Mouse (Mus musculus) naive thymus-derived CD4-positive, alpha-beta T cell, adult 2 months (primary cell): ENCODE results near the gene Palld.
A peak's percentile ranks its signal among the peaks of the same experiment; 100 is the strongest.

Experiments
- DNase-seq: peaks from one replicate; pipeline ENCODE4 v3.0.0-alpha.2; 2011; ENCODE audit warnings: low read depth

Palld gene

DNA sequence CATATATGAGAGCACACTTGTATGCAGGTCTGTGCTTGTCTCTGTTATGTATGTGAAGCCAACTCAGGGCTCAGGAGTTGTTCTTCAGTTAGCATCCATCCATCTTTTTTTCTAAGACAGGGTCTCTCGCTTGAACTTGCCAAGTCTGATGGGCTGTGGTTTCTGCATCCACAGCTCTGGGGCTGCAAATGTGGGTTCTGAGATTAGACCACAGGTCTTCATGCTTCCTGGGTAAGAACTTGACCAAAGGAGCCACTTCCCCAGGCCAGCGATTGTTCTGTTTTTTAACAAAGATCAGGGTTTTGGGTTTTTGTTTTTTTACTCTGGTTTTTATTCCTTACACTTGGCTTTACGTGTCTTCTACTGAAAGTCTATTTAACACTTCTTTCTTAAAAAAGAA lies 316.0 kb downstream of the Palld start:
- no peak for DNase-seq

DNA sequence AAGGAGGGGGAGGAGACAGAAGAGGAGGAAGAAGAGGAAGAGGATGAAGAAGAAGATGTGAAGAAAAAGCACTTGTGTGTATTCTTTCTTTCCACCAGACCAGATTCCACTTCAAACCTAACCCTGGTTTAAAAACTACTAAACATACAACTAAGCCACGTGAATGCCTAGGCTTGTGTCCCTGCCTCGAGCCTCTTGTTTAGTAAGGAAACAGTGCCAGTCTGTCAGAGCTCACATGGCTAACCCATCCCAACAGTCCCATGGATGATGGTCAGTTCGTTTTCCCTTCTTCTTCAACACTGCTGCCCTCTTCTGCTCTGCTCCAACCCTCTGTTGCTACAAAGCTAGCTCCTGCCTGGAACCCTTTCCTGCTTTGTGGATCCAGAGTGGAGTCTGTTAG lies 316.7 kb downstream of the Palld start:
- DNase-seq, result no peak

DNA sequence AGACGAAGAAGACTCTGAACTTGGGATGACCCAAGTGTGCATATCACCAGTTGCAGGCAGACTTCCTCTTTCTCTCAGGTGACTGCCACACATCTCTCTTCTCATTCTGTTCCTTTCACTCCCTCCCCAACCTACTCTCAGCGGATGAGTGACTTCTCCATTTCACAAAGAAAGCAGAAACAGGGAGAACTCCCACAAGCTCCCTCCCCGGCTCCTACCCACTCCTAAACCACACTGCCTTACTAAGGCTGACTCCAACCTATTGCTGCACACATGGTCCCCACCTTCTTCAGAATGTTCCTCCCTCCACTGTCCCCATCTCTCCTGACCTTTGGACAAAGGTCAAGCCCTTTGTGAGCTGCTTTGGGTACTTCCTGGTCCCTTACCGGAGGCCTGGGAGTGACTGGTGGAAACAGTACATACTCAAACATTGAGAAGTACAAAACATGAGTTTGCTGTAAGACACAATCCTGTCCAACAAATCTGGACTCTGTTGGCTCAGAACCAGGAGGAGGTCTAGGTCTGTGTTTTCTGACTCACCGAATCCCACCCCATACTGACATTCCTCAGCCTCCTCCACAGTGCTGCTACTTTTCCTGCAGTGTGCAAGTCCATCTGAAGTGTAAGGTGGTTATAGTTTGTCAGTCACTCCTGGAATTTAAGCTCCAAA lies 317.6 kb downstream of the Palld start:
- no peak for DNase-seq

DNA sequence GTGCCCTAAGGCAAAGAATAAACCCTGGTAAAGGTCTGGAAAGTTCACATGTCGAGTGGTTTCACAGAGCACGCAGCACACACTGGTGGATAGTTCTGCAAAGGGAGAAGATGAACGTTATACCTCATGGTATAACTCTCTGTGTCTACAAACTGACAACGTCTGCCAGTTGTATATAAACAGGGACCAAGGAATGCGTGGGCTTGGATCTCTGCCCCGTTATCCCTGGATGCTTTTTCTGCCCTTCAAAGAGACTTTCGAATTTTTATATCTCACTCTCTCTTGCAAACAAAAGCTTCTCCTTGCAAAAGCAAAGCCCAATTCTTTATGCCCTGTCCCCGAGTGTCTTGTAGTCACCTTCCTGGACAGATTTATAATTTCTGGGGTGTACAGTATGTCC lies 319.9 kb downstream of the Palld start:
- DNase-seq, result no peak

DNA sequence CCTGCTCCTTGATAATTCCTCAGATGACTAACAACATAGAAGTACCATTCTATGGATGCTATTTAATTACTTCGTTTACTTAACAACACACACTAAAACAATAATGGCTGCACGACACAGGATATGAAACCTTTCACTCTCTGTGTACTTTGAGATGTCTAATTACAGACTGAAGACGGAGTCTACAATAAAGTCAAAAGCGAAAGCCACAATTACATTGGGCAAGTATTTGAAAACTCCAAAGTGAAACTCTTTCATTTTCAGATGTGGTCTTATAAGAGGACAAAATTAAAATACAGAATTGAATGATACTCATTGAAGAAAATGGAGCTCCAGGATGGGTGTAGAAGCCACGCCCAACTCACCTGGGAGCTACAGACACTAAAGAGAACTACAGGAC lies 321.2 kb downstream of the Palld start:
- DNase-seq, result no peak

DNA sequence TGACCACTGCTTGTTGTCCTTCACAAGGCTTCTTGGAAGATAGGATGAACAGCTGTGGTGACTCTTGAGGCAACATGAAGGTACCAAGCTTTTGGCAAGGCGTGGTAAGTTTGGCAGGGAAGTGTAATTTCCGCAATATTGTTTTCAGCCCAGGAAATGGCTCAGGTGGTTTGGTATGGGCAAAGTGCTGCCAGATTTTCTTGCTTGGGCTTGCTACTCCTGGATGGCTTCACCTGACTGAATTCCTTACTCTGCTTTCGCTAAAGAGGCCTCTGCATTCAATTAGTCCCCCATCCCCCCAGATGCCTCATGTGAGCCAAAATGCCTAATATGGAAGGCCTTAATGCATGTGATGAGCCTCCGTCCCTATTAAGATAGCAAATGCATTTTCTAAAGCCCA lies 322.7 kb downstream of the Palld start:
- DNase-seq, result no peak

DNA sequence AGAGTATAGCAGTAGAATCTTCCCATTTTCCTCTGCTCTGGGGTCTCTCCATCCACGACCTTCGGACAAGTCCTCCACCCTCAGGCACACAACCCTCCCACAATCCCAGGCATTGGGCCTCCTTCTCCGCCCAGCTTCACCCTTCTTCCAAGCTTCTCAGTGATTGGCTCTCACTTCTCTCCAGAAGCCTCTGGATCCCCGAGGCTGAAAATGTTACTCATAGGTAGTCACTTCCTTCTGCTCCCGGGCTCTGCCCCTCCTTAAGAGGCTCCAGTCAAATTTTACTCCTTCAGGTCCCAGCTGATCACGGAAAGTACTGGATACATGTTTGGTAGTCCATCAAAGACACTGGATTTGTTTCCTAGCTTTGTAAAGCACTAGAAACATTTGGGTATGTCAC lies 323.7 kb downstream of the Palld start:
- DNase-seq, result no peak

DNA sequence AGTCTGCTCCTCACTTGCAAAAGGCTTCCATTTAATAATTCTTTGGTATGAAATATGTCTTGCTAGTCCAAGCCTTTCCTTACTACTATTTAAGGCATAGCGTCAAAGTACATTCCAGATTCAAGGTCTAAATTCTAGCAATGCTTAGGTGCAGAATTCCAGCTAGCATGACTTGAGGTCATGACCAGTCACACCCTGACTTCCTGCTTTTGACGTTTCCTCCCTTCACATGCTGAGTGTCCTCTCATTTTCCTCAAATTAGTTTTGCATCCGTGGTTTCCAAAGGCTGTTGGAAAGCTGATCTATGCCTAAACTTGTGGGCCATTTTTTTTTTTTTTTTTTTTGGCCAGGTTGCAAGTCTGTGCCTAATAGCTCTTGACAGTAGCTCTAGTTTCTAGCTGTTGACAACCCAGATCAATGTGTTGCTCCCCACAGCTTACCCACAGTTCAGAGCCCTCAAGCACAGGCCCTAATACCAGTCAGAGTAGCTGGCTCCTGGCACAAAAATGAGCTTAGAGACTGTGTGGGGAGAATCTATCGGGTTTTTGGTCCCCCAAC lies 327.3 kb downstream of the Palld start:
- no peak for DNase-seq

DNA sequence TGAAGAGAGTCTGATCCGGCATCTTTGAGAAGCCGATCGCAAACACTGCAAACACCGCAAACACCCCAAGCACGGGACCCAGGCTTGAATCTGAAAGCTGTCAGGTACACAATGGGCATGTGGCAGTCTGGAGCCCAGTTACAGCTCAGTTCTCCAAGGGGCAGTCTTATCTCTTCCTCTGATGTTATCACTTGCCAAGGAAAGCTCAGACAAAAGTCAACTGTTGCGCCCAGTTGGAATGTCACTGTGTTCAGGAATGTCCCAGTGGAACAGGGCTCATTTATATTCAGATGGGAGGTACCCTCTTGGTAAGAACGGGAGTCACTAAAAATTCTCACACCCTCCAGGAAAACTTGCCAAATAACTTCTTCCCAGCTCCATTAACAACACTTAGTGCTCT lies 328.0 kb downstream of the Palld start:
- no peak for DNase-seq

DNA sequence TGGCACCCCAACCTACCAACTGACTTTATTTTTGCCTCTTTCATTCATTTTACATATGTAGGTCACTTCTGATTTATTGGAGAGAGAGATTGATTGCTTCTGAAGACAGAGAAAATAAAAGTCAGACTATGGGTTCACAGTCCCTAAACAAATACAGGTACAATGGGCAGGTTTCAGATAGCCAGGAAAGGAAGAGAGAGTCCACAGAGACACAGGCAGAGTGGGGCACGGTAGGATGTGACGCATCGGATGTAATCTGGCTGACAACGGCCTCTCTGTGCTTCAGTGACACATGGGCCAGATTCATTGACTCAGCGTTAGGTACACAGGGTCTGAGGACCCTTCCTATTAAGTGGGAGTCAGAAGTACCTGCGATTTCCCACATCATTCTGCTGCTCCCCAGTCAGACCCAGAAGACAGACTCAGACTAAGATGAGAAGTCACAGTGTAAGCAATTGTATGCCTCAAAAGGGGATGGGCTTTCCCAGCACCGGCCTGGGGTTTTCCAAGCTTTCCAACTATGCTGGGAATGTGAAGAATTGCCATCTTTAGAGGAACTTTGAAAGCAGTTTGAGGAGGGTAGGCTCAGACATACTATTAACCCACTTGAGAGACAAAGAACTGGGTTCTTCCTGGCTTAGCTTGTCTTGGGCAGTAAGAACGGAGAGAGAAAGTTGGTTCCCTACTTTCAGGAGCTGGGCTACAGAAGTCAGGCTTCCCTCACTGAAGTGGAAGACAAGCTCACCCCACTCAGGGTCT lies 329.1 kb downstream of the Palld start:
- DNase-seq, result no peak

DNA sequence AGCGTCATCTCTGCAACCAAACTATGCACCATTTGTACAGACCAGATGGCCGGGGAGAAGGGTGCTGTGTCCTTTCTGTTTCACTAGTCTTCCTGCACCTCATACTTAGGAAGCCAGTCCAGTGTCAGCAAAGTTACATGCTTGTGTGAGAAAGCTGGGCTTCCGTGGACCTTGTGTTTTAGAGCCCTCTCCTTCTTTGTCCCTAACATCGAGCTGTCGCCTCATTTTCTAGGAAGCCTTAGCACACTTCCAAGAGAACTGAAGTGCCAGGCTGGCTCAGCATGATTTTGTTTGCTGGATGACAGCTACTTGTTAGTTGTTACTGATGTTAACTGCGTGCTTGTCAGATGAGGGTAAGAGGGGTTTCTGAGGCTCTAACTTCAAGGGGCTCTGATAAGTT lies 329.8 kb downstream of the Palld start:
- DNase-seq, result no peak

DNA sequence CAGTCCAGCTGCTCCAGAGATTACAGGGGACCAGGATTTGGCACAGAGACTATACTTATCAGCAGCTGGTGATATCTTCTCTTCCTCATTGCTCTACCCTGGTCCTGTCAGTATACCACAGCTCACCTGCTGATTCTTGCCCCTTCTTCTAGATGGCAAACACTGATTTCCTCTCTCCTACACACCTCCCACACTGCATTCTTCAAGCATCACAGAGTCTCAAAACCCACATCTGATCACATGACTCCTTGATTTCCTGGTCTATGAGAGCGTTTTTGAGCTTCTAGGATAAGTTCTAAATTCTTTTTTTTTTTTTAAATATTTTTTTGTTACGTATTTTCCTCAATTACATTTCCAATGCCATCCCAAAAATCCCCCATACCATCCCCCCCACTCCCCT lies 331.9 kb downstream of the Palld start:
- peak; percentile 33 for DNase-seq

DNA sequence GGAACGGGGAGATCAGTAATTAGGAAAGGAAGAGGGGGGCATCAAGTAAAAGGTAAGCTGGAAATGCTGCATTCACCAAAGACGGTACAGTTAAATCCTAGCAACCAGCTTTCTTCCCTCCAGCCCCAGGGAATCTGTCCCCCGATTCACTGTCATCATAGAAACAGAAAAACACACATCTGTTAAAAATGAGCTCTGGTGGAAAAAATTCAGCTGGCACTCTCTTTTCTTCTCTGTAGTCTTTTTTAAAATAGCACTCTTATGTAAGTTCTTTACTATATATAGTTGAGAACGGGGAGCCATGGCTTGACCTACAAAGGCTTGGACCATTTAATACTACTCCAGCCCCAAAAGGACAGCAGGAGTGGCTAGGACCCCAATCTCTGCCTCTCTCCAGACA lies 332.8 kb downstream of the Palld start:
- DNase-seq, result no peak

DNA sequence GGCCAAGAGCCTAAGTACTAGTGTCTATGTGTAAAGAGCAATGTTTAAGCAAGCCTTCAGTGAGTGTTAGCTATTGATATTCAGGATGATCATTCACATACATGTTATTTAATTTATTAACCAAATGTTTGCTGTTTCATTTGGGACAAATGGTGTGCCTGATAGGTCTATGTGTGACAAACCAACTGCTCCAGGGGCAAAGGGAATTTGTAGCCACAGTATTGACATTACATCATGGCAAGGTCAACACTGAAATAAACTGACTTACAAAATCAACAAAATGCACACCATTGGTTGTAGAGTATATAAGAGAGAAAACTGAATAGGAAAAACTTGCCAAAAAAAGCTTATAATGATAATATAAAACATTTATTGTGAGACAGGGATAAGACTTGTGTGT lies 333.3 kb downstream of the Palld start:
- no peak for DNase-seq

DNA sequence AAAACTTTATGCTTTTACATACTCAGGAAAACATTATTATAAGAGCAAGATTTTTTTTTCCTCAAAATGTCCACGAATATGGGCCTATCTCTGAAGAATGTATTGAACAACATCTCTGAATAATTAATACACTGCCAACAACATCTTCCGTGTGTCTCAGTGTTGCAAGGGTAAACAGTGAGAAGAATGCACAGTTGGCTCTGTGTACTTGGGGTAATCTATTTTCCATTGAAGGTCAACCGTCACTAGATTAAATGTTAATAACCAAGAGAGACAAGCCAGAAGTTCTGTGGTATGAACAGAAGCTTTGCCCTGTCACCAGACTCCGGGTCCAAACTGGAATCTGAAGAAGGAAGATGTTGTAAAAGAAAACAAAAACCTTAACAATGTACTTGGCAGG lies 339.1 kb downstream of the Palld start:
- DNase-seq, result no peak

DNA sequence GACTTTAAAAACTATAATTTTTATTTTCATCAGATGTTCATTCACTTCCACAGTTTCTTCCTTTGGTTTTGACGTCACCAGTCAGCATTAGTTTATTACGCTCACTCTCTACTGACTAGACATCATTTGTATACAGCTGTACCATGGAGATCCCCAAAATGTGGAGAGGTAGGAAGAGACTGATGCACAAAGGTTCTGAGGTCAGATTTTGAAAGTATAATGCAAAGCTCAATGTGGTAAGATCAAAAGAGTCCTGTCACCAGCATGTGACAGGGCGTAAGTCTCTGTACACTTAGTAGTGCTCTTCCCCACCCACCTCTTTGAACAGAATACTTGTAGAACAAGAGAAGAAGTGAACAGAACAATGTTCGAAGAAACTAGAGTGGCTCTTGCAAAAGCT lies 339.9 kb downstream of the Palld start:
- peak; percentile 22 for DNase-seq

DNA sequence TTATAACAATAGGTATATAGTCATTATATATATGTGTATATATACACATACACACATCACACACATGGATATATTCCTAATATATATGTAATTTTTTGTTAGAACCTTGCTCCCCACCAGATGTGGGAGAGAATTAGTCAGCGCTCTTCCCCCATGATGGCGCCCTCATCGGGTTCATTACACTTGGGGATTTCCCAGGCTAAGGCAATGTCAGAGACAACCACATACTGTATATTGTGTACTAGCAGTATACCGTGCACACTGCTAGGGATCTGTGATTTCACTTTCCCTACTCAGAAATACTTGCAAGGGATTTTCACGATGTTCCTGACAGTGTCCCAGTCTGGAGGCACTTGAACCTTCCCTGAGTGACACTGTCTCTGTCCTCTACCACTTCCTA lies 341.3 kb downstream of the Palld start:
- no peak for DNase-seq

DNA sequence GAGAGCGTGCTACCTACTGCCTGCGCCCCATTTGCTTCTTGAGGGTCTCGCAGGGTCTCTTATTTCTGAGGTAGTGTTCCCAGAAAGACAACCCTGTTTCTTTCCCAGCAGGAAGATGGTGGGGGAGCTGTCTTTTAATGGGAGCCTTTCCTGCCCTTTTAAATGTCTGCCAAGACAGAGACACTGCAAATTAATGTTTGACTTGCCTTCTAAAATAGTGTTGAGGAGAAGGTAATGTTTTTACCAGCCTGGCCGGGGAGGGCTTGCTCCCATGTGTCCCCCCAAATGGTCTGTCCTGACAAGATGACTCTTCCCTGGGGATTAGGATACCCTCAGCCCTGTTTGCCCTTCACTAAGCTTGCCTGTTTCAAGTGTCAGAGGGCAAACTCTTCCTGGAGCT lies 342.5 kb downstream of the Palld start:
- no peak for DNase-seq

DNA sequence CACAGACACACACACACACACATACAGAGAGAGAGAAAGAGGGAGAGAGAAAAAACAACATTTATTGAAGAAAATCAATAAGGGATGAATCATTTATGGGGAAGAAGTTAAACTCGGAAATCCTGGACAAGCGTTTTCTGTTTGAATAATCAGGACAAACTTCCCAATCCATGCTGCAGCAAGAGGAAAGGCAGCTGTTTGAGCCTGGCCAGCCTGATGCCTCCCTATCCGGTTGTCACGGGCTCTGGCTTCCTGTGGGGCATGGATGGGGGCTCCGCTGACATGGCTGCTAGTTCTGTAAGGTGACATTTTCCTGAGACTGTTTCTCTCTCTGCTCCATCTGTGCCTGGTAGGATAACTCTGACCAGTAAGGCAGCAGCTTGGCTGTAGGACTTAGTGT lies 343.0 kb downstream of the Palld start:
- no peak for DNase-seq

DNA sequence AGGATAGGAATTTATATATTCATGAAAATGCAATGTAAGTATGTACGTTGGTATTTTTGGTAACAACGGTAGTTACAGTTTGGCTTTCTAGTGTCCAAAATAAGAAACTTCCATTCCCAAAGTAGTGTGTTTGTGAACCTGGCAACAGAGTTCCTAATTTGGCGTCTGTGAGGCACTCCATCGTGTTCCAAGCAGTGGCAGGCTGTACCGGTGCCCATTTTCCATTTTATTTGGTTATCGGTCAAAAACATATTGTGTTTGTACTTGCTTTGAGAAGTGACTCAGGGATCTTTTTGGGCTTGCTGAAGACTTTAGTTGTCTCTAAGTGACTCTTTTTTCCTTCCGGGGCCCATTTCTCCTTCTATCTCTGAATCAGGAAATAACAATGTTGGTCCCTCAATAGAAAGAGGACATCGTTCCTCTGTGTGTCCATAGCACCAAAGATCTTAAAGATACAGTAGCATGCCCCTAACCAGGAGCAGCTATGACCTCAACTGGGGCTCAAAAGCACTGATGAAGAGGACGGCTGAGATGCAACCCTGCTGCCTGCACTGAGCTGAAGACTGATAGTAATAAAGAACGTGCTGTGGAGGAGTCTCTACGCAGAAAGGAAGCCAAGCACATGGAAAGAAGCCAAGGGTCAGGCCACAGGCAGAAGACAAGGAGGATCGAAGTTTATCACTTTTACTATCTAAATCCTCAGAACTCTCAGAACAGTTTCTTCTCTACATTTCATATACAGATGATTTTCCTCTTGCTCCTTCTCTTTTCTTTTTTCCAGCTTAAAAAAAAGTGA lies 344.2 kb downstream of the Palld start:
- DNase-seq, result no peak

DNA sequence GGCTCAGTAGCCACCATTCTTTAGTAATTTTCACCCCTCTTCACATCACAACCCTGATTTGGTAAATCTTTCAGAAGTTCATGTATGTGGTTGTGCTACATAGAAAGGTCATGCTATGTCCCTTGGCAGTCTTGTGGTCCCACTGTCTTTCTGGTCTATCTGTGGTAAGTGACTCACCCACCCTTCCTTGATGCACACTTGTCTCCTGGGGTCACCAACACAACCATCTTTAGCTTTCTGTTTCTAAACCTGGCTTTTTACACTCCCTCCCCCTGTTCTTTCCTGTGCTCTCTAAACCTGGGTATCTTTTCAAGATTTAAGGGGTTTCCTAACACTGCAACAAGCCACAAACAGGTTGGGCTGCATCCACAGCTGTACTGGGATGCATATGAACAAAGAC lies 345.5 kb downstream of the Palld start:
- DNase-seq, result no peak

DNA sequence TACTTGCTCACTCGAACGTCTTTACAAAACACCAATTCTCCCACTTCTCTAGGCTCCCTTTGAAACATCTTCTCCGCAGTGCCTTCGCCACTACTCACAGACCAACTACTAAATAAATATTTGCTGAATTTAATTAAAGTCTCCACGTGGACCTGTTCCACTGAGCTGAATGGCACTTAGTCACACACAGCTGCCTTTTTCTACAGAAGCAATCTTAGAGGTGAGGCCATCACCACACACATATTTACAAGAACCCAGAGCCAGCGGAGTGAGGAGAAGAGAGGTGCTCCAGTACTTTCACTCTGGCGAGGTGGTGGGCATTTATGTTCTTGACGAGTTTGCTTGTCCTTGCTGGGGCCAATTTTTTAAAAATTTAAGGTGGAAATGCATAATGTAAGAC lies 346.3 kb downstream of the Palld start:
- DNase-seq, result no peak

DNA sequence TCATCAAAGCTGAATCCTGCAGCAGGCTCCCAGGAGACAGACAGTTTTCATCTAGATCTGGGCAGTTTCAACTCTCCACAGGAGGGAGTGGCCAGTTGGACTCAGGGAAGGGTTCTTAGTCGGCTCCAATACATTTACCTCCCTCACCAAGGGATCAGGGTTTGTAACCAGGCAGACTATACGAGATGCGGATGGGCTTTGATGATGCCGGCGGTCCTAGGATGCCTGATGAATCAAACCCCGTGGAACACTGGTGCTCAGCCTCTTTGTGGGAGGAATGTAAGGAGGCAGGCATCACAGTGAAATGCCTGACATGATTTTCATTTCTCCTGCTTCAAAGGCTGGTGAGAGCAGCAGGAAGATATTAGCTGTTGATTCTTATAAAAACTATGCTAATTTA lies 347.1 kb downstream of the Palld start:
- no peak for DNase-seq
